In the genomic region with DNA sequence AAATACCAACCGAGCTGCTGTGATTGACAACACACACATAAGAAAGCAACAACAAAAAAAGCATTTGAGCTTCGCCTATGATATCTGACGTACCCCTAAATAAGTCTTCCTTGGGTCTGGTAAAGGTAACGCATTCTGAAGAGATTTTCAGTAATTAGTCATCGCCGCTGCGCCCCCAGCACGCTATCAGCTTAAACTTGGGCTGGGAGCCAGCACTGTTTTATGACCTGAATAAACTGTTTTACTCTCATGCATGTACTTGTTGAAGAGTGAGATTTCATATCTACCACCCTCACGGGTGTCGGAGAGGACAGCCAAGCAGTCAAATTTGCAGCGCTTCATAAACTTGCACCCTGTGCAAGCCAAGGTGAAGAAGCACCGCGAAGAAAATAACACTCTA, we compare ENCODE assay signal across 13 mouse cellular contexts. TPM values are rescaled to one million over a fixed set of nuclear protein-coding genes. Genes with fewer than 3 reads are reported as not detected.
A peak's percentile ranks its signal among the peaks of the same experiment; 100 is the strongest.
DNase-seq lines count a peak whose midpoint lies in the region; ATAC-seq and TF ChIP-seq lines count a peak whose summit lies in the region.
"Had no signal": no experiment of that assay in that cellular context is flagged by ENCODE, and none has a peak within 500 bp of the region (broad histone marks: within the 10 kb centered on the region; RNA-seq: fewer than 3 reads in every experiment).

No protein-coding gene starts in this region.

- peak overlapping the region; percentile 68 for H3K27ac ChIP-seq in embryonic facial prominence, embryonic 13.5 days
- no peak overlapping the region for H3K27ac ChIP-seq in embryonic facial prominence, embryonic 10.5 days (replicated peaks)
- no peak overlapping the region for H3K27ac ChIP-seq in kidney, adult 2 months (ENCODE audit: insufficient read depth, low read depth, low read length)
- H3K27ac ChIP-seq in embryonic facial prominence, embryonic 14.5 days (replicated peaks; ENCODE audit: low read depth, low read length), result peak overlapping the region; percentile 64; the same call in 1 of the 2 replicates
- H3K27ac ChIP-seq: liver, embryonic 13.5 days had no signal

- TF ChIP-seq POLR2A in kidney, adult 2 months (IDR thresholded peaks at IDR 0.05; ENCODE audit: low read depth, low read length), result no peak

- TF ChIP-seq CTCF in kidney, adult 2 months (conservative IDR thresholded peaks at IDR 0.05; ENCODE audit: insufficient read depth, insufficient read length, low read depth, low read length), result no peak

- no peak for ATAC-seq in embryonic facial prominence, embryonic 13.5 days (ENCODE audit: insufficient number of reproducible peaks, insufficient read depth, low FRiP score, low TSS enrichment, low read depth)
- peak; percentile 30; the same call in 1 of the 2 replicates for ATAC-seq in embryonic facial prominence, embryonic 14.5 days (ENCODE audit: low read depth)
- ATAC-seq: midbrain, embryonic 16.5 days had no signal

- no peaks in the 10 kb centered on the region for H3K36me3 ChIP-seq in embryonic facial prominence, embryonic 13.5 days
- peaks cover 5% of the 10 kb centered on the region for H3K36me3 ChIP-seq in embryonic facial prominence, embryonic 10.5 days (replicated peaks)
- no peaks in the 10 kb centered on the region for H3K36me3 ChIP-seq in kidney, adult 2 months (ENCODE audit: control insufficient read depth, insufficient read depth, low read length)
- no peaks in the 10 kb centered on the region for H3K36me3 ChIP-seq in embryonic facial prominence, embryonic 14.5 days (ENCODE audit: control insufficient read depth, insufficient read depth, low read length)

- WGBS in embryonic facial prominence, embryonic 13.5 days, result 66% methylated on average over 13 of the region's 13 CpGs
- WGBS in embryonic facial prominence, embryonic 10.5 days, result 86% methylated on average over 13 of the region's 13 CpGs
- WGBS in kidney, adult 2 months, result 39% methylated on average over 13 of the region's 13 CpGs
- 65% methylated on average over 13 of the region's 13 CpGs for WGBS in embryonic facial prominence, embryonic 14.5 days

- peaks cover 51% of the 10 kb centered on the region for H3K4me1 ChIP-seq in embryonic facial prominence, embryonic 13.5 days
- peaks cover 28% of the 10 kb centered on the region for H3K4me1 ChIP-seq in embryonic facial prominence, embryonic 10.5 days
- peaks cover 17% of the 10 kb centered on the region; the same call in 1 of the 2 replicates for H3K4me1 ChIP-seq in kidney, adult 2 months (ENCODE audit: control insufficient read depth, insufficient read depth, low read length)
- H3K4me1 ChIP-seq in embryonic facial prominence, embryonic 14.5 days (ENCODE audit: control insufficient read depth, insufficient read depth, low read length), result peaks cover 30% of the 10 kb centered on the region

- no peaks in the 10 kb centered on the region for H3K9me3 ChIP-seq in embryonic facial prominence, embryonic 13.5 days
- no peaks in the 10 kb centered on the region for H3K9me3 ChIP-seq in embryonic facial prominence, embryonic 10.5 days
- H3K9me3 ChIP-seq in embryonic facial prominence, embryonic 14.5 days (ENCODE audit: control insufficient read depth, low read length), result no peaks in the 10 kb centered on the region
- H3K9me3 ChIP-seq: liver, embryonic 13.5 days had no signal

- DNase-seq in embryonic facial prominence, embryonic 10.5 days (ENCODE audit: low spot score), result no peak
- DNase-seq in kidney, postnatal 10 days, result peak; percentile 64
- no peak for DNase-seq in kidney, adult 2 months
- peak; percentile 76 for DNase-seq in embryonic facial prominence, embryonic 14.5 days (ENCODE audit: low spot score)
- peak; percentile 46 for DNase-seq in lung, postnatal 36 days
- DNase-seq in embryo, embryonic 11 days, result no peak
- no peak for DNase-seq in liver
- DNase-seq: adrenal gland, adult 2 months; B cell, adult 2 months; liver, embryonic 13.5 days; thymus, postnatal 36 days had no signal

- peak overlapping the region; percentile 44; the same call in 1 of the 2 replicates for H3K4me2 ChIP-seq in embryonic facial prominence, embryonic 13.5 days
- 0 out of 2 replicates have a peak overlapping the region, but pooled peaks have one; percentile 20 for H3K4me2 ChIP-seq in embryonic facial prominence, embryonic 14.5 days (ENCODE audit: low read depth, low read length)
- H3K4me2 ChIP-seq: liver, embryonic 13.5 days had no signal

- H3K4me3 ChIP-seq in embryonic facial prominence, embryonic 13.5 days, result no peak overlapping the region
- no peak overlapping the region for H3K4me3 ChIP-seq in embryonic facial prominence, embryonic 10.5 days
- H3K4me3 ChIP-seq in kidney, adult 2 months (ENCODE audit: insufficient read depth, low read depth, low read length), result no peak overlapping the region
- no peak overlapping the region for H3K4me3 ChIP-seq in embryonic facial prominence, embryonic 14.5 days (ENCODE audit: low read depth, low read length)
- H3K4me3 ChIP-seq: liver, embryonic 13.5 days had no signal

- H3K27me3 ChIP-seq in embryonic facial prominence, embryonic 13.5 days, result no peaks in the 10 kb centered on the region
- H3K27me3 ChIP-seq in embryonic facial prominence, embryonic 10.5 days (replicated peaks; ENCODE audit: low read depth, poor library complexity, severe bottlenecking), result no peaks in the 10 kb centered on the region
- no peaks in the 10 kb centered on the region for H3K27me3 ChIP-seq in kidney, adult 2 months (replicated peaks; ENCODE audit: control insufficient read depth, insufficient read depth, low read length)
- no peaks in the 10 kb centered on the region for H3K27me3 ChIP-seq in embryonic facial prominence, embryonic 14.5 days (replicated peaks; ENCODE audit: control insufficient read depth, insufficient read depth, low read length)
- H3K27me3 ChIP-seq: liver, embryonic 13.5 days had no signal

- 0 out of 2 replicates have a peak overlapping the region, but pooled peaks have one; percentile 17 for H3K9ac ChIP-seq in embryonic facial prominence, embryonic 13.5 days
- H3K9ac ChIP-seq in embryonic facial prominence, embryonic 14.5 days (ENCODE audit: low read depth, low read length), result no peak overlapping the region
- H3K9ac ChIP-seq: liver, embryonic 13.5 days had no signal

RNA-seq across cellular contexts. Expression of a gene that starts 26.7 kb away (rescaled TPM):
- 22.2 and 22.7 TPM in 2 replicates for polyA plus RNA-seq in embryonic facial prominence, embryonic 13.5 days (2015; fragmentation: Nextera tagmentation; extraction: Ambion mirVana)
- 14.5 and 15.0 TPM in 2 replicates for polyA plus RNA-seq in embryonic facial prominence, embryonic 10.5 days (2016; fragmentation: Nextera tagmentation; extraction: Ambion mirVana)
- 24.6 and 27.8 TPM in 2 replicates for polyA plus RNA-seq in kidney, adult 2 months (2012; rRNA removed)
- polyA plus RNA-seq in embryonic facial prominence, embryonic 14.5 days (2014; fragmentation: Nextera tagmentation; extraction: Ambion mirVana), result 30.3 and 34.8 TPM in 2 replicates

Comparison
In these comparisons a context has a peak if more than half of its experiments do, and no peak if none do; other contexts are left out.
1. H3K27ac ChIP-seq: peak in embryonic facial prominence, embryonic 13.5 days (single experiment) and embryonic facial prominence, embryonic 14.5 days (single experiment); none in embryonic facial prominence, embryonic 10.5 days (single experiment) and kidney, adult 2 months (single experiment).
2. DNase-seq: peak in kidney, postnatal 10 days (single experiment), embryonic facial prominence, embryonic 14.5 days (single experiment) and lung, postnatal 36 days (single experiment); none in embryonic facial prominence, embryonic 10.5 days (single experiment), kidney, adult 2 months (single experiment), embryo, embryonic 11 days (single experiment) and liver (single experiment).